Mouse (Mus musculus): ENCODE results near the gene Chd2. TPM values are rescaled to one million over a fixed set of nuclear protein-coding genes. Genes with fewer than 3 reads are reported as not detected.
"Not testable (repeated sequence)": the region's sequence is repeated elsewhere in the genome, so short reads cannot be mapped to it uniquely, and the experiment has no call there.

The Chd2 gene
- polyA plus RNA-seq, 1 experiment from 2014 or later, result 41.8 TPM

- Histone ChIP-seq H3K9ac (replicated peaks; ENCODE audit: low read depth, low read length) (0 out of 2 replicates have a peak overlapping the region, but pooled peaks have one; percentile 7), H3K4me3 (ENCODE audit: low read depth, low read length) (no peak overlapping the region), H3K36me3 (ENCODE audit: control insufficient read depth, insufficient read depth, low read length) (peaks cover 6% of the 10 kb centered on the region; the same call in 1 of the 2 replicates), H3K27ac (ENCODE audit: low read depth, low read length) (peak overlapping the region; percentile 64), H3K4me1 (ENCODE audit: control insufficient read depth, insufficient read depth, low read length) (peaks cover 12% of the 10 kb centered on the region), H3K9me3 (ENCODE audit: control insufficient read depth, low read length) (no peaks in the 10 kb centered on the region), H3K27me3 (ENCODE audit: control insufficient read depth, insufficient read depth, low read length) (no peaks in the 10 kb centered on the region), H3K4me2 (ENCODE audit: low read depth, low read length) (no peak overlapping the region)
- ATAC-seq (ENCODE audit: low read depth), result no peak; the same call in 1 of the 2 replicates
- WGBS, result 56% methylated on average over 11 of the region's 11 CpGs
Measured at GRCm38 (mm10) chr7:73521277-73522193, 20.1 kb downstream of the Chd2 start.

- H3K9me3 ChIP-seq (ENCODE audit: control insufficient read depth, low read length), result no peaks in the 10 kb centered on the region
- no peak overlapping the region for H3K4me3 ChIP-seq (ENCODE audit: low read depth, low read length)
- H3K4me1 ChIP-seq (ENCODE audit: control insufficient read depth, insufficient read depth, low read length), result peaks cover 12% of the 10 kb centered on the region
- H3K27ac ChIP-seq (ENCODE audit: low read depth, low read length), result no peak overlapping the region
- no peak overlapping the region for H3K9ac ChIP-seq (replicated peaks; ENCODE audit: low read depth, low read length)
- no peak for ATAC-seq (ENCODE audit: low read depth)
- peaks cover 9% of the 10 kb centered on the region; the same call in 1 of the 2 replicates for H3K36me3 ChIP-seq (ENCODE audit: control insufficient read depth, insufficient read depth, low read length)
- 88% methylated on average over 10 of the region's 10 CpGs for WGBS
- no peaks in the 10 kb centered on the region for H3K27me3 ChIP-seq (ENCODE audit: control insufficient read depth, insufficient read depth, low read length)
- H3K4me2 ChIP-seq (ENCODE audit: low read depth, low read length), result no peak overlapping the region
Measured at GRCm38 (mm10) chr7:73520231-73520630, 21.4 kb downstream of the Chd2 start.

- WGBS, result 93% methylated on average over 16 of the region's 16 CpGs
- no peak overlapping the region for H3K4me2 ChIP-seq (ENCODE audit: low read depth, low read length)
- peaks cover 12% of the 10 kb centered on the region for H3K4me1 ChIP-seq (ENCODE audit: control insufficient read depth, insufficient read depth, low read length)
- no peak overlapping the region for H3K27ac ChIP-seq (ENCODE audit: low read depth, low read length)
- H3K9me3 ChIP-seq (ENCODE audit: control insufficient read depth, low read length), result no peaks in the 10 kb centered on the region
- no peak overlapping the region for H3K4me3 ChIP-seq (ENCODE audit: low read depth, low read length)
- peaks cover 15% of the 10 kb centered on the region for H3K36me3 ChIP-seq (ENCODE audit: control insufficient read depth, insufficient read depth, low read length)
- ATAC-seq (ENCODE audit: low read depth), result no peak
- no peak overlapping the region for H3K9ac ChIP-seq (replicated peaks; ENCODE audit: low read depth, low read length)
- no peaks in the 10 kb centered on the region for H3K27me3 ChIP-seq (ENCODE audit: control insufficient read depth, insufficient read depth, low read length)
Measured at GRCm38 (mm10) chr7:73519060-73519796, 22.4 kb downstream of the Chd2 start.

GRCm38 (mm10) chr7:73518373-73518980 lies 23.2 kb downstream of the Chd2 start:
- H3K27ac ChIP-seq (ENCODE audit: low read depth, low read length); ATAC-seq (ENCODE audit: low read depth); H3K9me3 ChIP-seq (ENCODE audit: control insufficient read depth, low read length); H3K9ac ChIP-seq (replicated peaks; ENCODE audit: low read depth, low read length); H3K4me3 ChIP-seq (ENCODE audit: low read depth, low read length); H3K27me3 ChIP-seq (ENCODE audit: control insufficient read depth, insufficient read depth, low read length); H3K4me2 ChIP-seq (ENCODE audit: low read depth, low read length): not testable (repeated sequence)
- H3K36me3 ChIP-seq (ENCODE audit: control insufficient read depth, insufficient read depth, low read length), result peaks cover 15% of the 10 kb centered on the region
- H3K4me1 ChIP-seq (ENCODE audit: control insufficient read depth, insufficient read depth, low read length), result peaks cover 12% of the 10 kb centered on the region
- 94% methylated on average over 6 of the region's 6 CpGs for WGBS

- no peak for ATAC-seq (ENCODE audit: low read depth)
- Histone ChIP-seq H3K4me2 (ENCODE audit: low read depth, low read length) (no peak overlapping the region), H3K27ac (ENCODE audit: low read depth, low read length) (no peak overlapping the region), H3K9ac (replicated peaks; ENCODE audit: low read depth, low read length) (no peak overlapping the region), H3K27me3 (ENCODE audit: control insufficient read depth, insufficient read depth, low read length) (no peaks in the 10 kb centered on the region), H3K4me1 (ENCODE audit: control insufficient read depth, insufficient read depth, low read length) (peaks cover 12% of the 10 kb centered on the region), H3K4me3 (ENCODE audit: low read depth, low read length) (no peak overlapping the region), H3K36me3 (ENCODE audit: control insufficient read depth, insufficient read depth, low read length) (peaks cover 15% of the 10 kb centered on the region), H3K9me3 (ENCODE audit: control insufficient read depth, low read length) (no peaks in the 10 kb centered on the region)
- 83% methylated on average over 1 of the region's 1 CpGs for WGBS
Measured at GRCm38 (mm10) chr7:73517432-73518054, 24.1 kb downstream of the Chd2 start.

GRCm38 (mm10) chr7:73516820-73517219 lies 24.8 kb downstream of the Chd2 start:
- 80% methylated on average over 5 of the region's 5 CpGs for WGBS
- no peak for ATAC-seq (ENCODE audit: low read depth)
- Histone ChIP-seq H3K27me3 (ENCODE audit: control insufficient read depth, insufficient read depth, low read length) (no peaks in the 10 kb centered on the region), H3K27ac (ENCODE audit: low read depth, low read length) (no peak overlapping the region), H3K4me2 (ENCODE audit: low read depth, low read length) (no peak overlapping the region), H3K4me1 (ENCODE audit: control insufficient read depth, insufficient read depth, low read length) (peaks cover 10% of the 10 kb centered on the region), H3K36me3 (ENCODE audit: control insufficient read depth, insufficient read depth, low read length) (peaks cover 18% of the 10 kb centered on the region), H3K9ac (replicated peaks; ENCODE audit: low read depth, low read length) (no peak overlapping the region), H3K9me3 (ENCODE audit: control insufficient read depth, low read length) (no peaks in the 10 kb centered on the region), H3K4me3 (ENCODE audit: low read depth, low read length) (no peak overlapping the region)

- Histone ChIP-seq H3K36me3 (ENCODE audit: control insufficient read depth, insufficient read depth, low read length) (peaks cover 18% of the 10 kb centered on the region), H3K4me1 (ENCODE audit: control insufficient read depth, insufficient read depth, low read length) (no peaks in the 10 kb centered on the region), H3K9me3 (ENCODE audit: control insufficient read depth, low read length) (no peaks in the 10 kb centered on the region), H3K27me3 (ENCODE audit: control insufficient read depth, insufficient read depth, low read length) (no peaks in the 10 kb centered on the region), H3K4me2 (ENCODE audit: low read depth, low read length) (no peak overlapping the region), H3K9ac (replicated peaks; ENCODE audit: low read depth, low read length) (no peak overlapping the region), H3K27ac (ENCODE audit: low read depth, low read length) (no peak overlapping the region), H3K4me3 (ENCODE audit: low read depth, low read length) (no peak overlapping the region)
- ATAC-seq (ENCODE audit: low read depth), result no peak
- WGBS, result 87% methylated on average over 4 of the region's 4 CpGs
Measured at GRCm38 (mm10) chr7:73514560-73514959, 27.1 kb downstream of the Chd2 start.

- H3K4me1 ChIP-seq (ENCODE audit: control insufficient read depth, insufficient read depth, low read length), result no peaks in the 10 kb centered on the region
- 70% methylated on average over 2 of the region's 2 CpGs for WGBS
- no peak overlapping the region for H3K4me3 ChIP-seq (ENCODE audit: low read depth, low read length)
- no peak overlapping the region for H3K9ac ChIP-seq (replicated peaks; ENCODE audit: low read depth, low read length)
- H3K4me2 ChIP-seq (ENCODE audit: low read depth, low read length), result no peak overlapping the region
- peaks cover 19% of the 10 kb centered on the region for H3K36me3 ChIP-seq (ENCODE audit: control insufficient read depth, insufficient read depth, low read length)
- H3K27ac ChIP-seq (ENCODE audit: low read depth, low read length), result no peak overlapping the region
- no peaks in the 10 kb centered on the region for H3K9me3 ChIP-seq (ENCODE audit: control insufficient read depth, low read length)
- no peaks in the 10 kb centered on the region for H3K27me3 ChIP-seq (ENCODE audit: control insufficient read depth, insufficient read depth, low read length)
- ATAC-seq (ENCODE audit: low read depth), result no peak
Measured at GRCm38 (mm10) chr7:73512422-73512821, 29.2 kb downstream of the Chd2 start.
